8 mouse cellular contexts compared by ENCODE assay signal in the genomic region with DNA sequence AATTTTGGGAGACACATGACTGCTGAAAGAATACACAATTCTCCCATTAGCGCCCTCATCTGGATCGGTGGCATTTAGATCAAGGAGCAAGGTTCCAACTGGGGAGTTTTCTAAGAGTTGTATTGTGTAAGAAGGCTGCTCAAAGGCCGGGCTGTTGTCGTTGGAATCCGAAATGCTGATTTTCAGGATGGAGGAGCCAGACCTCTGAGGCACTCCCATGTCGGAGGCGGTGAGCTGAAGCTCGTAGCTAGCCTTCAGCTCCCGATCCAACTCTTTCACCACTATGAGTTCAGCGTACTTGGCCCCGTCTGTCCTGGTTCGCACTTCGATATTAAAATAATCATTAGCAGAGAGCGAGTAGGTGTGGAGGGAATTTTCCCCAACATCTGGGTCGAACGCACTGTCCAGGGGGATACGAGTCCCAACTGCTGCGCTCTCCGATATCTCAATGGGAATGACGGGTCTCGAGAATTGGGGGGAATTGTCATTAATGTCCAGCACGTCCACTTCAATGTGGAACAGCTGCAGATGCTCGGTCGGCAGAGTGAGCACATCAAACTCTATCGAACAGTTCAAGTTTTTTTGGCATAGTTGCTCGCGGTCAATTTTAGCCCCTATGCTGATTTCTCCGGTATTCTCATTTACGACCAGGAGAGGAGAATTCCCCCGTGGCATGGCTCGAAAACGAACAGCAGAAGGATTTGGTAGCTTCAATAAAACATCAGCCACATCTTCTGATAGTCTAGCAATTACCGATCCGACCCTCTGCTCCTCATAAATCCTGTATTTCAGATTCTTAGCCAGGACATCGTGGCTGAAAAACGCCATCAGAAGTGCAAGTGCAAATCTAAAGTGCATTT. TPM values are rescaled to one million over a fixed set of nuclear protein-coding genes. Genes with fewer than 3 reads are reported as not detected.
DNase-seq lines count a peak whose midpoint lies in the region; ATAC-seq and TF ChIP-seq lines count a peak whose summit lies in the region.

No protein-coding gene starts in this region.

- no peak for ATAC-seq in megakaryocyte, adult 5-6 weeks (ENCODE audit: poor library complexity, severe bottlenecking)
- ATAC-seq in heart, embryonic 16.5 days (replicated peaks; ENCODE audit: extremely low read depth, insufficient read depth, low FRiP score), result no peak
- peak; percentile 6; the same call in 1 of the 2 replicates for ATAC-seq in midbrain, embryonic 11.5 days (ENCODE audit: low FRiP score)
- ATAC-seq in stomach, postnatal 0 days (ENCODE audit: low FRiP score, low TSS enrichment), result 0 out of 2 replicates have a peak, but pooled peaks have one; percentile 28
- ATAC-seq in inflammation-experienced regulatory T-cells, adult 6 months, result no peak

- H3K9me3 ChIP-seq in megakaryocyte, embryonic 14.5 days, result peaks cover 17% of the 10 kb centered on the region
- H3K9me3 ChIP-seq in heart, embryonic 16.5 days (replicated peaks; ENCODE audit: control insufficient read depth, low read length), result no peaks in the 10 kb centered on the region
- H3K9me3 ChIP-seq in midbrain, embryonic 11.5 days (ENCODE audit: control insufficient read depth, low read length), result no peaks in the 10 kb centered on the region
- H3K9me3 ChIP-seq in stomach, postnatal 0 days (ENCODE audit: control insufficient read depth, low read length), result no peaks in the 10 kb centered on the region

- WGBS in heart, embryonic 16.5 days, result 2% methylated on average over 36 of the region's 36 CpGs
- WGBS in midbrain, embryonic 11.5 days, result under 1% methylated on average over 36 of the region's 36 CpGs
- WGBS in stomach, postnatal 0 days, result 1% methylated on average over 36 of the region's 36 CpGs

- peaks cover 27% of the 10 kb centered on the region for H3K27me3 ChIP-seq in megakaryocyte, embryonic 14.5 days (replicated peaks)
- H3K27me3 ChIP-seq in heart, embryonic 16.5 days (ENCODE audit: control insufficient read depth, insufficient read depth, low read length), result no peaks in the 10 kb centered on the region
- H3K27me3 ChIP-seq in midbrain, embryonic 11.5 days (ENCODE audit: control insufficient read depth, insufficient read depth, low read length), result no peaks in the 10 kb centered on the region
- no peaks in the 10 kb centered on the region for H3K27me3 ChIP-seq in stomach, postnatal 0 days (ENCODE audit: control insufficient read depth, insufficient read depth, low read length)

- TF ChIP-seq POLR2A in embryonic fibroblast, embryonic 13.5 days (IDR thresholded peaks at IDR 0.05; ENCODE audit: low read depth, low read length), result 0 out of 2 replicates have a peak, but pooled peaks have one; percentile 35

- TF ChIP-seq EP300 in stomach, postnatal 0 days (optimal IDR thresholded peaks at IDR 0.05), result no peak

- H3K36me3 ChIP-seq in megakaryocyte, embryonic 14.5 days (replicated peaks; ENCODE audit: low read length), result no peaks in the 10 kb centered on the region
- peaks cover 7% of the 10 kb centered on the region for H3K36me3 ChIP-seq in heart, embryonic 16.5 days (ENCODE audit: control insufficient read depth, insufficient read depth)
- peaks cover 11% of the 10 kb centered on the region for H3K36me3 ChIP-seq in midbrain, embryonic 11.5 days (ENCODE audit: control insufficient read depth, insufficient read depth, low read length)
- no peaks in the 10 kb centered on the region for H3K36me3 ChIP-seq in stomach, postnatal 0 days (ENCODE audit: control insufficient read depth, insufficient read depth, low read length)

- H3K27ac ChIP-seq in embryonic fibroblast, embryonic 13.5 days (ENCODE audit: insufficient read depth, low read length), result peak overlapping the region; percentile 97
- H3K27ac ChIP-seq in heart, embryonic 16.5 days (ENCODE audit: low read length), result peak overlapping the region; percentile 90
- H3K27ac ChIP-seq in midbrain, embryonic 11.5 days (ENCODE audit: low read depth, low read length), result peak overlapping the region; percentile 95
- H3K27ac ChIP-seq in stomach, postnatal 0 days (replicated peaks), result peak overlapping the region; percentile 91

- peak overlapping the region; percentile 89 for H3K4me3 ChIP-seq in megakaryocyte, embryonic 14.5 days (replicated peaks)
- peak overlapping the region; percentile 83 for H3K4me3 ChIP-seq in embryonic fibroblast, embryonic 13.5 days (ENCODE audit: insufficient read depth, low read length)
- peak overlapping the region; percentile 66 for H3K4me3 ChIP-seq in heart, embryonic 16.5 days (ENCODE audit: low read length)
- H3K4me3 ChIP-seq in midbrain, embryonic 11.5 days (ENCODE audit: low read depth, low read length), result peak overlapping the region; percentile 71
- peak overlapping the region; percentile 68 for H3K4me3 ChIP-seq in stomach, postnatal 0 days (ENCODE audit: low read depth, low read length)

- peaks cover 14% of the 10 kb centered on the region for H3K4me1 ChIP-seq in megakaryocyte, embryonic 14.5 days
- H3K4me1 ChIP-seq in embryonic fibroblast, embryonic 13.5 days (ENCODE audit: control insufficient read depth, insufficient read depth, low read length), result peaks cover 13% of the 10 kb centered on the region; the same call in 1 of the 2 replicates
- H3K4me1 ChIP-seq in heart, embryonic 16.5 days (ENCODE audit: control insufficient read depth, insufficient read depth, low read length), result peaks cover 19% of the 10 kb centered on the region
- peaks cover 41% of the 10 kb centered on the region for H3K4me1 ChIP-seq in midbrain, embryonic 11.5 days (ENCODE audit: control insufficient read depth, insufficient read depth, low read length)
- no peaks in the 10 kb centered on the region; the same call in 1 of the 2 replicates for H3K4me1 ChIP-seq in stomach, postnatal 0 days (replicated peaks; ENCODE audit: control insufficient read depth, insufficient read depth)

- H3K9ac ChIP-seq in heart, embryonic 16.5 days (ENCODE audit: low read length), result peak overlapping the region; percentile 77
- peak overlapping the region; percentile 92 for H3K9ac ChIP-seq in midbrain, embryonic 11.5 days (ENCODE audit: low read length)
- H3K9ac ChIP-seq in stomach, postnatal 0 days (ENCODE audit: low read length), result peak overlapping the region; percentile 71

- peak overlapping the region; percentile 67 for H3K4me2 ChIP-seq in heart, embryonic 16.5 days (ENCODE audit: low read depth, low read length)
- H3K4me2 ChIP-seq in midbrain, embryonic 11.5 days, result peak overlapping the region; percentile 62
- peak overlapping the region; percentile 63 for H3K4me2 ChIP-seq in stomach, postnatal 0 days (replicated peaks; ENCODE audit: low read depth)

- TF ChIP-seq CTCF in embryonic fibroblast, embryonic 13.5 days (IDR thresholded peaks at IDR 0.05; ENCODE audit: borderline replicate concordance, insufficient read depth, low read length), result no peak
- TF ChIP-seq CTCF in stomach, postnatal 0 days (IDR thresholded peaks at IDR 0.05; ENCODE audit: low read depth), result peak; percentile 69

- DNase-seq in kidney, postnatal 14 days, result peak; percentile 40
- DNase-seq in midbrain, embryonic 11.5 days (ENCODE audit: low spot score, missing footprints), result peak; percentile 95
- DNase-seq in stomach, postnatal 0 days (ENCODE audit: low spot score), result peak; percentile 18

RNA-seq across cellular contexts. Expression of gene Pcdh18, which starts 0.9 kb away (rescaled TPM):
- not detected in 2 replicates for polyA plus RNA-seq in megakaryocyte, embryonic 14.5 days (2012; ENCODE audit: insufficient read depth, low replicate concordance)
- total RNA-seq in megakaryocyte, adult 5-6 weeks (2015), result 0.23 and 0.45 TPM in 2 replicates
- total RNA-seq in megakaryocyte, adult 5-6 weeks (2017), result 0.20 and 0.22 TPM in 2 replicates
- 64.2 and 103 TPM in 2 replicates for polyA plus RNA-seq in embryonic fibroblast, embryonic 13.5 days (2011; ENCODE audit: insufficient read length, low read depth, missing spikeins)
- 16.1 and 17.5 TPM in 2 replicates for polyA plus RNA-seq in heart, embryonic 16.5 days (2015; fragmentation: Nextera tagmentation; extraction: Ambion mirVana)
- polyA plus RNA-seq in midbrain, embryonic 11.5 days (2014; fragmentation: Nextera tagmentation; extraction: Ambion mirVana), result 85.0 and 87.9 TPM in 2 replicates
- polyA plus RNA-seq in stomach, postnatal 0 days (2015; fragmentation: Nextera tagmentation; extraction: Ambion mirVana), result 10.7 and 11.3 TPM in 2 replicates
- polyA plus RNA-seq in inflammation-experienced regulatory T-cells, adult 6 months (2017; shearing (Covaris generic)), result not detected

Comparison
In these comparisons a context has a peak if more than half of its experiments do, and no peak if none do; other contexts are left out.
1. ATAC-seq: peak in midbrain, embryonic 11.5 days (single experiment) and stomach, postnatal 0 days (single experiment); none in megakaryocyte, adult 5-6 weeks (single experiment), heart, embryonic 16.5 days (single experiment) and inflammation-experienced regulatory T-cells, adult 6 months (single experiment).
2. DNase-seq: peak in every context shown above with its lines; median percentile 95 in midbrain, embryonic 11.5 days; 40 in kidney, postnatal 14 days; 18 in stomach, postnatal 0 days.
3. RNA of gene Pcdh18, which starts 0.9 kb away (polyA plus RNA-seq): 64.2 to 103 TPM in embryonic fibroblast, embryonic 13.5 days, 85.0 to 87.9 TPM in midbrain, embryonic 11.5 days, 16.1 to 17.5 TPM in heart, embryonic 16.5 days and 10.7 to 11.3 TPM in stomach, postnatal 0 days; not detected in megakaryocyte, embryonic 14.5 days and not detected in inflammation-experienced regulatory T-cells, adult 6 months; every median in the first group is over 10 times any median in the second.
4. Peak in every context shown above with its lines, with median percentiles within 50 percentile points of each other: H3K4me3 ChIP-seq, H3K27ac ChIP-seq, H3K4me2 ChIP-seq and H3K9ac ChIP-seq.